Mouse (Mus musculus) lung, embryonic 14.5 days (tissue): ENCODE results near the gene Slc8a2. TPM values are rescaled to one million over a fixed set of nuclear protein-coding genes. Genes with fewer than 3 reads are reported as not detected.

ENCODE experiments used
- ATAC-seq: fragments of 200-750 bp; cut with Nextera tagmentation; 2 replicates; pipeline ENCODE4 v1.8.0; 2017; ENCODE audit warnings: mild to moderate bottlenecking, moderate TSS enrichment, moderate library complexity; ENCODE audit not compliant: insufficient read depth
- DNase-seq: peaks from one replicate; pipeline ENCODE4 v3.0.0-alpha.2; 2015
- H3K27ac ChIP-seq: fragments of 300-500 bp; sonication (generic); 2 replicates; pipeline ENCODE4 v1.5.1; 2014; ENCODE audit warnings: low read depth, mild to moderate bottlenecking, moderate library complexity
- H3K27me3 ChIP-seq: fragments of 300-500 bp; sonication (generic); 2 replicates; pipeline ENCODE4 v1.6.1; 2014; ENCODE audit warnings: low read length, control low read depth; ENCODE audit not compliant: insufficient read depth
- H3K36me3 ChIP-seq: fragments of 300-500 bp; sonication (generic); 2 replicates; pipeline ENCODE4 v1.6.1; 2014; ENCODE audit warnings: control low read depth; ENCODE audit not compliant: insufficient read depth
- H3K4me1 ChIP-seq: fragments of 300-500 bp; sonication (generic); 2 replicates; pipeline ENCODE4 v1.6.1; 2014; ENCODE audit warnings: antibody characterized with exemption, control low read depth; ENCODE audit not compliant: insufficient read depth
- H3K4me2 ChIP-seq: fragments of 300-500 bp; sonication (generic); 2 replicates; pipeline ENCODE4 v1.6.1; 2014; ENCODE audit warnings: mild to moderate bottlenecking
- H3K4me3 ChIP-seq: fragments of 300-500 bp; sonication (generic); 2 replicates; pipeline ENCODE4 v1.5.1; 2014; ENCODE audit warnings: low read depth, low read length
- H3K9ac ChIP-seq: fragments of 300-500 bp; sonication (generic); 2 replicates; pipeline ENCODE4 v1.6.1; 2014
- H3K9me3 ChIP-seq: fragments of 300-500 bp; sonication (generic); 2 replicates; pipeline ENCODE4 v1.6.1; 2016; ENCODE audit warnings: low read depth, low read length, control low read depth
- CTCF ChIP-seq: IDR thresholded peaks from 2 replicates; pipeline ENCODE4 v1.5.1; 2016; ENCODE audit warnings: antibody characterized with exemption, low read depth
- WGBS: fragments of 180-500 bp; shearing (Covaris S2); extraction: QIAGEN DNeasy Blood & Tissue Kit; methylation state at CpG from one replicate; pipeline ENCODE4 v1.1.7; 2014; 5-methylcytosine and 5-hydroxymethylcytosine counted together
- polyA plus RNA-seq: library from polyadenylated mRNA; unstranded; fragments of >200 nt; fragmentation: Nextera tagmentation; extraction: Ambion mirVana; gene quantifications from 2 replicates; pipeline ENCODE4 v1.2.1, GENCODE M21; 2014

Slc8a2 gene
- polyA plus RNA-seq, 1 experiment from 2014 or later, result 0.17 TPM

- Histone ChIP-seq H3K27me3 (no peaks in the 10 kb centered on the region), H3K9me3 (no peaks in the 10 kb centered on the region), H3K9ac (no peak overlapping the region), H3K4me2 (no peak overlapping the region), H3K36me3 (peaks cover 6% of the 10 kb centered on the region; the same call in 1 of the 2 replicates), H3K27ac (no peak overlapping the region), H3K4me1 (0 out of 2 replicates have a peak, but pooled peaks cover 2% of the 10 kb centered on the region), H3K4me3 (no peak overlapping the region)
- TF ChIP-seq CTCF, result peak; percentile 30; the same call in 1 of the 2 replicates
- WGBS, result 71% methylated on average over 9 of the region's 9 CpGs
- ATAC-seq (no peak), DNase-seq (no peak)
Measured at GRCm38 (mm10) chr7:16125829-16126228, 3.8 kb upstream of the Slc8a2 start.

GRCm38 (mm10) chr7:16128344-16128743, 1.3 kb upstream of the Slc8a2 start:
- Histone ChIP-seq H3K9me3 (no peaks in the 10 kb centered on the region), H3K27me3 (no peaks in the 10 kb centered on the region), H3K4me3 (no peak overlapping the region), H3K4me2 (no peak overlapping the region), H3K27ac (no peak overlapping the region), H3K4me1 (peaks cover 14% of the 10 kb centered on the region; the same call in 1 of the 2 replicates), H3K36me3 (0 out of 2 replicates have a peak, but pooled peaks cover 2% of the 10 kb centered on the region), H3K9ac (no peak overlapping the region)
- 79% methylated on average over 6 of the region's 6 CpGs for WGBS
- no peak for TF ChIP-seq CTCF
- no peak for ATAC-seq
- DNase-seq, result no peak

DNA sequence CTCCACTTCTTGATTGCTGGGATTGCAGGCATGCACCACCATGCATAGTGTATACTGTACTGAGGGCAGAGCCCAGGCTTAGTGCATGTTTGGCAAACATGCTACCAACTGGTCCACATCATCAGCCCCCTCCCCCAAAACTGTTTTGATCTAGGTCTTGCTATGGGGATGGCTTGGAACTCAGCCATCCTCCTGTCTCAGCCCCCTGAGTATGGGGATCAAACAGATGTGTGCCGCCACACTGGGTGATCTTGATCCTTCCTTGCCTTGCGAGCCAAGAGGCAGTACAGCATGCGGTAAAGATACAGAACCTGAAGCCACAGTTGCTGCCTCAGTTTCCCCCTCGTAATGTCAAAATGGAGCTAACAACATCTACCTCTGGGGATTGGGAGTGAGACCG, 727 bp upstream of the Slc8a2 start:
- TF ChIP-seq CTCF, result no peak
- H3K36me3 ChIP-seq, result 0 out of 2 replicates have a peak, but pooled peaks cover 2% of the 10 kb centered on the region

DNA sequence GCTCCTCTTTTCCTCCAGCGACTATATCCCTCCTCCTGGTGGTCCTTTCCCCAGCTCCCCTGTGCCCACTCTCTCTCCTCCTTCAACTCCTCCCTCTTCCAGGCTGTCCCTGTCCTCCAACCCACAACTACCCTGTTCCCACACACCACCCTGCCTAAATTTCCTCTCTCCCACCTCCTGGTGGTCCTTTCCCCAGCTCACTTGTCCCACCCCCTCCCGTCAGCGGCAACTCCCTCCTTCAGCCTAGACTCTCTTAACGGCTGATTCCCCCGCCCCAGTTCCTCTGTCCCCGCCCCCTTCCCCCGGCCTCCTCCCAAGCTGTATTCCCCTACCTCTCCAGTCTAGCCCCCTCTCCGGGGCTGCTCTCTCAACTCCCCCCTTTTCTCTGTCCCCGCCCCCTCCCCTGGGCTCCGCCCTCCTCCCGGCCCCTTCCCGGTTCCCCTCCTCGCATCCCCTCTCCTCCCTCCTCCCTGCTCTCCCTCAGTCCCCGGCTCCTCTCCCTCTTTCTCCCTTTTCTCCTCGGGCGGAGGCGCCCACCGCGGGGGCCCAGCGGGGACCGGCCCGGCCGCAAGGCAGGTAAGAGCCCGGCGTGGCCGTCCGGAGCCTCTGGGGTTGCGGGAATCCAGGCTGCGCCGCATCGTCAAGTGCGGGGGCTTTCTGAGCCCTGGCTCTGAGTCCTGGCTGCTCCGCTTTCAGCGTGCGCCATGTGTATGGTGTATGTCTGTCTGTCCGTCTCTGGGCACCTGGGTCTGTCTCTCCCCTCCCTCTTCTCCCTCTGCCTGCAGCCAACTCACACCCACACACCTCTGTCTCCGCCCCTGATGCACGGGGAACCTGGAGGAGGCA, 443 bp downstream of the Slc8a2 start:
- no peak for TF ChIP-seq CTCF
- Histone ChIP-seq H3K27me3 (no peaks in the 10 kb centered on the region), H3K36me3 (no peaks in the 10 kb centered on the region), H3K4me3 (peak overlapping the region; percentile 50), H3K4me2 (peak overlapping the region; percentile 79), H3K4me1 (peaks cover 14% of the 10 kb centered on the region; the same call in 1 of the 2 replicates), H3K9me3 (no peaks in the 10 kb centered on the region), H3K27ac (peak overlapping the region; percentile 52; the same call in 1 of the 2 replicates), H3K9ac (peak overlapping the region; percentile 53)
- ATAC-seq (peak; percentile 79), DNase-seq (peak; percentile 66)
- under 1% methylated on average over 35 of the region's 38 CpGs for WGBS

More for the DNA sequence above, 727 bp upstream of the Slc8a2 start:
- Histone ChIP-seq H3K9me3 (no peaks in the 10 kb centered on the region), H3K4me3 (0 out of 2 replicates have a peak overlapping the region, but pooled peaks have one; percentile 50), H3K27ac (peak overlapping the region; percentile 52; the same call in 1 of the 2 replicates), H3K4me2 (peak overlapping the region; percentile 79; the same call in 1 of the 2 replicates), H3K9ac (no peak overlapping the region), H3K4me1 (peaks cover 14% of the 10 kb centered on the region; the same call in 1 of the 2 replicates), H3K27me3 (no peaks in the 10 kb centered on the region)
- DNase-seq (no peak), ATAC-seq (no peak)
- 52% methylated on average over 5 of the region's 5 CpGs for WGBS

DNA sequence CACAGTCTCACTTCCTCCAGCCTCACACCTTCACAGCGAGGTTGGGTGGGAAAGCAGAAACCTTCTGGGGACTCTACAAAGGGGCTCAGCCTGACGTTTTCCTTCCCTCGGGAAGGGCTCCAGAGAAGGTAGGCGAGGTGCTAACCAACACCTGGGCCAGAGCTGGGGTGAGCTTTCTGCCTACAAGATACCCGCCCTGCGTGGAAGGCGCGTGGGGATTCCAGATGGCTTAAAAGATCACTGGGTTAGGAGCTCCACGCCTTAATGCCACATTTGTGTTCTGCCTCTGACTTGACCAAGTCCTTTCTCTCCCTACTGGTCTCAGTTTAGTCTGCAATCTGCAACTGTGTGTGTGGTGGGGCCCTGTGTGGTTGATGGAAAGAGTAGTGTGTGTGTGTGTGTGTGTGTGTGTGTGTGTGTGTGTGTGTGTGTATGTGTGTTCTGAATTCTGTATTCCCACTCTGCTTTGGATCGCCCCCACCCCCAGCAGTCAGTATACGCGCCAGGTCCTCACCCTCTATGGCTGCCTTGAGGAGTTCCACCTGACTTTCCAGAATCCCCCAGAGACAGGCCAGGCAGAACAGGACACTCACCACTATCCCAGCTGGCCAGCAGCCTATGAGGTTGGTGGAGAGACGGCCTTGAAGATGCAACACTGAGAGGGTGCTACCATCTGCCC, 1.5 kb downstream of the Slc8a2 start:
- peak overlapping the region; percentile 6; the same call in 1 of the 2 replicates for H3K9ac ChIP-seq
- no peak for TF ChIP-seq CTCF
- WGBS, result 30% methylated on average over 13 of the region's 13 CpGs
- peak overlapping the region; percentile 79 for H3K4me2 ChIP-seq
- DNase-seq (no peak), ATAC-seq (no peak)
- H3K27ac ChIP-seq, result no peak overlapping the region
- no peaks in the 10 kb centered on the region for H3K27me3 ChIP-seq
- peaks cover 14% of the 10 kb centered on the region; the same call in 1 of the 2 replicates for H3K4me1 ChIP-seq
- H3K4me3 ChIP-seq, result peak overlapping the region; percentile 50
- no peaks in the 10 kb centered on the region for H3K9me3 ChIP-seq
- no peaks in the 10 kb centered on the region for H3K36me3 ChIP-seq

GRCm38 (mm10) chr7:16132161-16132581, 2.5 kb downstream of the Slc8a2 start:
- no peak for ATAC-seq
- peak; percentile 14 for DNase-seq
- Histone ChIP-seq H3K9ac (no peak overlapping the region), H3K4me1 (peaks cover 14% of the 10 kb centered on the region; the same call in 1 of the 2 replicates), H3K4me2 (peak overlapping the region; percentile 79; the same call in 1 of the 2 replicates), H3K36me3 (no peaks in the 10 kb centered on the region), H3K27me3 (no peaks in the 10 kb centered on the region), H3K4me3 (no peak overlapping the region), H3K27ac (no peak overlapping the region), H3K9me3 (no peaks in the 10 kb centered on the region)
- 10% methylated on average over 7 of the region's 7 CpGs for WGBS
- no peak for TF ChIP-seq CTCF
